Mouse (Mus musculus) forebrain, embryonic 15.5 days (tissue): ENCODE results near the gene Fbxl5. TPM values are rescaled to one million over a fixed set of nuclear protein-coding genes. Genes with fewer than 3 reads are reported as not detected.

Experiments
- ATAC-seq: fragments of 200-750 bp; cut with Nextera tagmentation; replicated peaks from 2 replicates; pipeline ENCODE4 v1.8.0; 2017; ENCODE audit warnings: mild to moderate bottlenecking, moderate TSS enrichment, moderate library complexity
- H3K27ac ChIP-seq: fragments of 300-500 bp; sonication (generic); replicated peaks from 2 replicates; pipeline ENCODE4 v1.5.1; 2015; ENCODE audit warnings: mild to moderate bottlenecking, inconsistent platforms
- H3K27me3 ChIP-seq: fragments of 300-500 bp; sonication (generic); 2 replicates; pipeline ENCODE4 v1.6.1; 2015; ENCODE audit warnings: inconsistent platforms
- H3K36me3 ChIP-seq: fragments of 300-500 bp; sonication (generic); 2 replicates; pipeline ENCODE4 v1.6.1; 2015; ENCODE audit warnings: mild to moderate bottlenecking, inconsistent platforms
- H3K4me1 ChIP-seq: fragments of 300-500 bp; sonication (generic); 2 replicates; pipeline ENCODE4 v1.6.1; 2015; ENCODE audit warnings: inconsistent platforms
- H3K4me2 ChIP-seq: fragments of 300-500 bp; sonication (generic); replicated peaks from 2 replicates; pipeline ENCODE4 v1.6.1; 2015; ENCODE audit warnings: mild to moderate bottlenecking, inconsistent platforms
- H3K4me3 ChIP-seq: fragments of 300-500 bp; sonication (generic); 2 replicates; pipeline ENCODE4 v1.5.1; 2015; ENCODE audit warnings: mild to moderate bottlenecking, inconsistent platforms
- H3K9ac ChIP-seq: fragments of 300-500 bp; sonication (generic); replicated peaks from 2 replicates; pipeline ENCODE4 v1.6.1; 2015; ENCODE audit warnings: mild to moderate bottlenecking, inconsistent platforms
- H3K9me3 ChIP-seq: fragments of 300-500 bp; sonication (generic); 2 replicates; pipeline ENCODE4 v1.6.1; 2016; ENCODE audit warnings: inconsistent platforms
- WGBS: fragments of 180-500 bp; shearing (Covaris S2); methylation state at CpG from one replicate; pipeline ENCODE4 v1.1.7; 2015; ENCODE audit warnings: mixed read lengths; 5-methylcytosine and 5-hydroxymethylcytosine counted together
- polyA plus RNA-seq: library from polyadenylated mRNA; unstranded; fragments of >200 nt; fragmentation: Nextera tagmentation; extraction: Ambion mirVana; gene quantifications from 2 replicates; pipeline ENCODE4 v1.2.1, GENCODE M21; 2015

The Fbxl5 gene
- polyA plus RNA-seq, 1 experiment from 2014 or later: 75.7 TPM

- no peaks in the 10 kb centered on the region for H3K4me1 ChIP-seq
- H3K9me3 ChIP-seq: no peaks in the 10 kb centered on the region
- H3K4me3 ChIP-seq: no peak overlapping the region
- no peak overlapping the region for H3K4me2 ChIP-seq
- H3K36me3 ChIP-seq: no peaks in the 10 kb centered on the region
- no peak overlapping the region for H3K9ac ChIP-seq
- ATAC-seq: no peak
- H3K27me3 ChIP-seq: no peaks in the 10 kb centered on the region
- H3K27ac ChIP-seq: no peak overlapping the region
Observed at GRCm38 (mm10) chr5:43801253-43801652, 20.2 kb downstream of the Fbxl5 start.

GRCm38 (mm10) chr5:43800700-43801099 is 20.7 kb downstream of the Fbxl5 start:
- no peak for ATAC-seq
- H3K27ac ChIP-seq: no peak overlapping the region
- no peaks in the 10 kb centered on the region for H3K36me3 ChIP-seq
- no peak overlapping the region for H3K4me3 ChIP-seq
- no peaks in the 10 kb centered on the region for H3K27me3 ChIP-seq
- H3K4me2 ChIP-seq: no peak overlapping the region
- no peak overlapping the region for H3K9ac ChIP-seq
- WGBS: 90% methylated on average over 1 of the region's 1 CpGs
- H3K4me1 ChIP-seq: no peaks in the 10 kb centered on the region
- no peaks in the 10 kb centered on the region for H3K9me3 ChIP-seq

GRCm38 (mm10) chr5:43799530-43799929 is 21.9 kb downstream of the Fbxl5 start:
- H3K36me3 ChIP-seq: no peaks in the 10 kb centered on the region
- no peak for ATAC-seq
- 92% methylated on average over 5 of the region's 5 CpGs for WGBS
- no peak overlapping the region for H3K9ac ChIP-seq
- no peak overlapping the region for H3K4me3 ChIP-seq
- no peaks in the 10 kb centered on the region for H3K4me1 ChIP-seq
- no peaks in the 10 kb centered on the region for H3K27me3 ChIP-seq
- H3K27ac ChIP-seq: no peak overlapping the region
- no peaks in the 10 kb centered on the region for H3K9me3 ChIP-seq
- H3K4me2 ChIP-seq: no peak overlapping the region

GRCm38 (mm10) chr5:43792354-43792753 is 29.1 kb downstream of the Fbxl5 start:
- ATAC-seq: no peak
- Histone ChIP-seq H3K27ac (no peak overlapping the region), H3K36me3 (no peaks in the 10 kb centered on the region), H3K9ac (no peak overlapping the region), H3K4me2 (no peak overlapping the region), H3K9me3 (no peaks in the 10 kb centered on the region), H3K4me3 (no peak overlapping the region), H3K27me3 (no peaks in the 10 kb centered on the region), H3K4me1 (no peaks in the 10 kb centered on the region)
- WGBS: 89% methylated on average over 4 of the region's 5 CpGs

- Histone ChIP-seq H3K36me3 (no peaks in the 10 kb centered on the region), H3K4me2 (no peak overlapping the region), H3K27ac (no peak overlapping the region), H3K4me3 (no peak overlapping the region), H3K4me1 (no peaks in the 10 kb centered on the region), H3K27me3 (no peaks in the 10 kb centered on the region), H3K9me3 (no peaks in the 10 kb centered on the region), H3K9ac (no peak overlapping the region)
- WGBS: 76% methylated on average over 9 of the region's 9 CpGs
- ATAC-seq: no peak
Observed at GRCm38 (mm10) chr5:43787976-43788752, 33.3 kb downstream of the Fbxl5 start.

DNA sequence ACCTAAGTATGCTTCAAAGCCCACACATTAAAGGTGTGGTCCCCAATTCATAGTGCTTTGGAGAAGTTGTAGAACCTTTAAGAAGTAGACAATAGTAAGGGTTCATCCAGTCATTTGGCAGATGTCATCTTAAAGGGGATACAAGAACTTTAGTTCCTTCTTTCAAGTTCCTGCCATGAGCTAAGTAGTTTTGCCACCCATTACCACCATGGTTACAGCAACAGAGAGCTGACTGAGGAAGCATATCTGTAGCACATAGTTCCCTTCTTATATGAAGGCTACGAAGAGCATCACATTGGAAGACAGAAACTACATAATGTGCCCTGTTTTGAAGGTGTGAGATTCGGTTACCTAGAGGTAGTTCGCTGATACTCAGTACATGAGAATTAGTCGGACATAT is 34.8 kb downstream of the Fbxl5 start:
- WGBS: 94% methylated on average over 4 of the region's 4 CpGs
- H3K4me1 ChIP-seq: peaks cover 8% of the 10 kb centered on the region
- no peak overlapping the region for H3K9ac ChIP-seq
- H3K27me3 ChIP-seq: no peaks in the 10 kb centered on the region
- no peaks in the 10 kb centered on the region for H3K9me3 ChIP-seq
- no peak overlapping the region for H3K4me2 ChIP-seq
- no peak for ATAC-seq
- no peak overlapping the region for H3K27ac ChIP-seq
- no peaks in the 10 kb centered on the region for H3K36me3 ChIP-seq
- no peak overlapping the region for H3K4me3 ChIP-seq

DNA sequence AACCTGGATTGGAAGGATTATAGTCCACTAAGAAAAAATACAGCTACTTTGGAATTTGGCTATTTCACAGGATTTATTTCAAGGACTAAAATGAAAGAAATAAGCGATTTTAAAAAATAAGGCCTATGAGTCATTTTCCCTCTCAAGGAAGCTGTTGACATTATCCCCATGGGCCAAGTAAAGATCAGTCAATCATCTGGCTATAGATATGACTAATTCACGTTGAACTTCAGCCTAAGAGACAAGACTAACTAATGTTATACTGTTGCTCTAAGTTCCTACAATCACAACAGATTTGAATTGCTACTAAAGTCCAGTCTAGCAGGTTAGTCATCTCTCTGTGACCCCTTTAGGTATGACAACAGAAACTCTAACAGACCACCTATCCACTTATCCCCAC is 37.4 kb downstream of the Fbxl5 start:
- no peak overlapping the region for H3K9ac ChIP-seq
- H3K27me3 ChIP-seq: no peaks in the 10 kb centered on the region
- no peak for ATAC-seq

DNA sequence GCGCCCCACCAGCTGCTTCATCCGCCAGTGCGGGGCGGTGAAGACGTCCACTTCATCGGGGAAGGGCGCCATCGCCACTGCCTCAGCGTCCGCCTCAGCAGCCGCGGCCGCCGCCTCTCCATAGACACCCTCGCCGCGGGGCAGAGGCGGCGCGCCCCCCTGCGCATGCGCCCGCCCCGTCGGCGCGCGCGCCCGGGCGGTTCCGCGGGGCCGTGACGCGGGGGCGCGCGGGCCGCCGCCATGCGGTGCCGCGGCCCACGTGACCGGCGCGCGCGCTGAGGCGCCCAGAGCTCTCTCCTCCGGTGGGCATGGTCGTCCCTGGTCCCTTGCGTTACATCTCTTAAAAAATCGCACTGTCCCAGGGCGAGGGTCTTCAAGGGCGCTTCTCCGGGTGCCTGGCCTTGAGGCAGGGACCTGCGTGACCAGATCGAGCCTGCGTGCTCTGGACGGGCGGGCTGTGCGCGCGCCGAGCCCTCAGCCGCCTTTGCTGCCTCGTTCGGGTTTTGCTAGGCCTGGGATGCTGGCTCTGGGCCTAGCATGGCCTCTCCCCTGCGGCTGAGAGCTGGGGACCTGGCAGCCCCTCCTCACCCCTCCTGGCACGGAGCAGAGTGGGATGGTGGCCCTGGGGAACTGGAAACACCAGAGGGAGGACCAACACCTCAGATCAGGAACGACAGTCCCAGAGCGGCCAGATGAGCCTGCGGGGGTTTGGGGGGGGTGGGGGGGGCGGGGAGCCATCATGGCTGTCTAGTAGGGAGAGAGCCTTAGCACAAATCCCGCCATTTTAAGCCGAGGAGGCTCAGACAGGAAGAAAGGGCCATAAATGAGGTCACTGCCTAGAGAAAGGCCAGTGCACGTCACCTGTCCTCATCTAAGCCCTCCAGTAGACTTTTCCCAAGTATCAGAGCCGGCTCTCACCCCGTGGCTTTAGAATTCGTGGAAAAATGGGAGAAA is 39.2 kb downstream of the Fbxl5 start:
- peak overlapping the region; percentile 97 for H3K9ac ChIP-seq
- H3K4me3 ChIP-seq: peak overlapping the region; percentile 96
- WGBS: 3% methylated on average over 80 of the region's 82 CpGs
- H3K27me3 ChIP-seq: no peaks in the 10 kb centered on the region
- H3K4me2 ChIP-seq: peak overlapping the region; percentile 86
- peaks cover 28% of the 10 kb centered on the region for H3K4me1 ChIP-seq
- peak overlapping the region; percentile 98 for H3K27ac ChIP-seq
- no peaks in the 10 kb centered on the region for H3K9me3 ChIP-seq
- H3K36me3 ChIP-seq: no peaks in the 10 kb centered on the region
- peak; percentile 95 for ATAC-seq

More for the DNA sequence above, 37.4 kb downstream of the Fbxl5 start:
- no peak overlapping the region for H3K4me2 ChIP-seq
- H3K4me3 ChIP-seq: no peak overlapping the region
- WGBS: 87% methylated on average over 2 of the region's 2 CpGs
- no peaks in the 10 kb centered on the region for H3K9me3 ChIP-seq
- H3K27ac ChIP-seq: no peak overlapping the region
- peaks cover 23% of the 10 kb centered on the region for H3K4me1 ChIP-seq
- H3K36me3 ChIP-seq: no peaks in the 10 kb centered on the region

- ATAC-seq: peak; percentile 79
Observed at GRCm38 (mm10) chr5:43781423-43781976, 39.9 kb downstream of the Fbxl5 start.

GRCm38 (mm10) chr5:43778583-43778982 is 42.9 kb downstream of the Fbxl5 start:
- peaks cover 38% of the 10 kb centered on the region for H3K4me1 ChIP-seq
- H3K9ac ChIP-seq: no peak overlapping the region
- no peak overlapping the region for H3K4me3 ChIP-seq
- H3K27me3 ChIP-seq: no peaks in the 10 kb centered on the region
- WGBS: 95% methylated on average over 3 of the region's 3 CpGs
- H3K4me2 ChIP-seq: no peak overlapping the region
- H3K36me3 ChIP-seq: no peaks in the 10 kb centered on the region
- H3K27ac ChIP-seq: no peak overlapping the region
- ATAC-seq: no peak
- H3K9me3 ChIP-seq: no peaks in the 10 kb centered on the region

More at GRCm38 (mm10) chr5:43781423-43781976, 39.9 kb downstream of the Fbxl5 start:
- peak overlapping the region; percentile 98 for H3K27ac ChIP-seq
- peak overlapping the region; percentile 96 for H3K4me3 ChIP-seq
- WGBS: under 1% methylated on average over 61 of the region's 61 CpGs
- peak overlapping the region; percentile 97 for H3K9ac ChIP-seq
- H3K4me2 ChIP-seq: peak overlapping the region; percentile 86
- H3K9me3 ChIP-seq: no peaks in the 10 kb centered on the region
- H3K36me3 ChIP-seq: no peaks in the 10 kb centered on the region
- H3K27me3 ChIP-seq: no peaks in the 10 kb centered on the region
- H3K4me1 ChIP-seq: peaks cover 35% of the 10 kb centered on the region

GRCm38 (mm10) chr5:43776993-43777392 is 44.4 kb downstream of the Fbxl5 start:
- no peak for ATAC-seq
- Histone ChIP-seq H3K4me3 (no peak overlapping the region), H3K36me3 (no peaks in the 10 kb centered on the region), H3K9me3 (no peaks in the 10 kb centered on the region), H3K27ac (no peak overlapping the region), H3K4me1 (peaks cover 31% of the 10 kb centered on the region), H3K9ac (no peak overlapping the region), H3K27me3 (no peaks in the 10 kb centered on the region), H3K4me2 (no peak overlapping the region)
- 39% methylated on average over 1 of the region's 1 CpGs for WGBS

- H3K36me3 ChIP-seq: no peaks in the 10 kb centered on the region
- no peak overlapping the region for H3K4me2 ChIP-seq
- H3K9ac ChIP-seq: no peak overlapping the region
- no peak for ATAC-seq
- H3K27ac ChIP-seq: no peak overlapping the region
- H3K9me3 ChIP-seq: no peaks in the 10 kb centered on the region
- no peak overlapping the region for H3K4me3 ChIP-seq
- H3K4me1 ChIP-seq: peaks cover 31% of the 10 kb centered on the region
- H3K27me3 ChIP-seq: no peaks in the 10 kb centered on the region
Observed at GRCm38 (mm10) chr5:43776407-43776806, 45.0 kb downstream of the Fbxl5 start.
